Mouse (Mus musculus) neural tube, embryonic 13.5 days (tissue): ENCODE measurements around the gene Ly9. TPM values are rescaled to one million over a fixed set of nuclear protein-coding genes. Genes with fewer than 3 reads are reported as not detected.

Experiments used
- ATAC-seq: fragments of 200-750 bp; cut with Nextera tagmentation; 2 replicates; pipeline ENCODE4 v1.8.0; 2017; ENCODE audit warnings: low read depth, mild to moderate bottlenecking, moderate TSS enrichment, moderate library complexity
- H3K27ac ChIP-seq: fragments of 300-500 bp; sonication (generic); replicated peaks from 2 replicates; pipeline ENCODE4 v1.5.1; 2015; ENCODE audit warnings: moderate library complexity, mild to moderate bottlenecking, inconsistent platforms
- H3K27me3 ChIP-seq: fragments of 300-500 bp; sonication (generic); 2 replicates; pipeline ENCODE4 v1.6.1; 2015; ENCODE audit warnings: mild to moderate bottlenecking, inconsistent platforms
- H3K36me3 ChIP-seq: fragments of 300-500 bp; sonication (generic); 2 replicates; pipeline ENCODE4 v1.6.1; 2015; ENCODE audit warnings: mild to moderate bottlenecking, inconsistent platforms
- H3K4me1 ChIP-seq: fragments of 300-500 bp; sonication (generic); replicated peaks from 2 replicates; pipeline ENCODE4 v1.6.1; 2015; ENCODE audit warnings: inconsistent platforms
- H3K4me2 ChIP-seq: fragments of 300-500 bp; sonication (generic); 2 replicates; pipeline ENCODE4 v1.6.1; 2015; ENCODE audit warnings: inconsistent platforms, mild to moderate bottlenecking, moderate library complexity
- H3K4me3 ChIP-seq: fragments of 300-500 bp; sonication (generic); 2 replicates; pipeline ENCODE4 v1.5.1; 2015; ENCODE audit warnings: mild to moderate bottlenecking, inconsistent platforms
- H3K9ac ChIP-seq: fragments of 300-500 bp; sonication (generic); 2 replicates; pipeline ENCODE4 v1.6.1; 2015; ENCODE audit warnings: moderate library complexity, mild to moderate bottlenecking, inconsistent platforms
- H3K9me3 ChIP-seq: fragments of 300-500 bp; sonication (generic); 2 replicates; pipeline ENCODE4 v1.6.1; 2016; ENCODE audit warnings: inconsistent platforms
- WGBS: fragments of 180-500 bp; shearing (Covaris S2); methylation state at CpG from one replicate; pipeline ENCODE4 v1.1.7; 2015; 5-methylcytosine and 5-hydroxymethylcytosine counted together
- microRNA-seq: library from miRNA; unstranded; fragments of <30 nt; microRNA quantifications from one replicate; pipeline ENCODE4, GENCODE M21; 2016
- polyA plus RNA-seq: library from polyadenylated mRNA; unstranded; fragments of >200 nt; fragmentation: Nextera tagmentation; extraction: Ambion mirVana; gene quantifications from 2 replicates; pipeline ENCODE4 v1.2.1, GENCODE M21; 2015

Ly9 gene
- polyA plus RNA-seq, 1 experiment from 2014 or later, result 0.35 TPM

- no peak overlapping the region for H3K9ac ChIP-seq
- WGBS, result 84% methylated on average over 2 of the region's 2 CpGs
- no peaks in the 10 kb centered on the region for H3K4me1 ChIP-seq
- H3K4me2 ChIP-seq, result no peak overlapping the region
- no peaks in the 10 kb centered on the region for H3K9me3 ChIP-seq
- no peaks in the 10 kb centered on the region for H3K27me3 ChIP-seq
- H3K36me3 ChIP-seq, result no peaks in the 10 kb centered on the region
- no peak overlapping the region for H3K27ac ChIP-seq
- no peak overlapping the region for H3K4me3 ChIP-seq
- ATAC-seq, result no peak
Observed at GRCm38 (mm10) chr1:171552230-171552629, 55.0 kb downstream of the Ly9 start.

DNA sequence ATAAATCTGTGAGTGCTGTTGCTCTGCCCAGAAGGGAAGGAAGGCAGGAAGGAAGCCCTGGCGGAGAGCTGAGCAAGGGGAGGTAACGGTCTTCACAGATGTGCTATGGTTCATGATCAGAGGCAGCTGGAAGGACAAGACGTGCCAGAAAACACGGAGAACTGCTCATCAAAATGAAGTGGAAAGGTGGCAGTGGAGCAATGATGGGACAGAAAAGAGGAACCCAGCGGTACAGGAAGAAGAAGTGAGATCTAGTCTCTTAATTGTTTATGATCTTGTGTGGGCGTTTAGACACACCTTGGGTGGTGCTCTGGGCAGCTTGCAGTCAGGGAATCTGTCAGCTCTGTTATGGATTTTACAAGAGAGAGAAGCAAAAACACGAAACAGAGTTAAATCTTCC, 55.9 kb downstream of the Ly9 start:
- Histone ChIP-seq H3K9ac (no peak overlapping the region), H3K4me3 (no peak overlapping the region), H3K4me1 (no peaks in the 10 kb centered on the region), H3K9me3 (no peaks in the 10 kb centered on the region), H3K4me2 (no peak overlapping the region), H3K27ac (no peak overlapping the region), H3K27me3 (no peaks in the 10 kb centered on the region), H3K36me3 (no peaks in the 10 kb centered on the region)
- no peak for ATAC-seq
- 84% methylated on average over 7 of the region's 7 CpGs for WGBS

GRCm38 (mm10) chr1:171540694-171541093, 66.5 kb downstream of the Ly9 start:
- no peaks in the 10 kb centered on the region for H3K4me1 ChIP-seq
- H3K36me3 ChIP-seq, result no peaks in the 10 kb centered on the region
- H3K4me3 ChIP-seq, result no peak overlapping the region
- H3K27me3 ChIP-seq, result no peaks in the 10 kb centered on the region
- H3K27ac ChIP-seq, result no peak overlapping the region
- no peak overlapping the region for H3K9ac ChIP-seq
- H3K9me3 ChIP-seq, result peaks cover 11% of the 10 kb centered on the region
- ATAC-seq, result no peak
- WGBS, result 82% methylated on average over 1 of the region's 1 CpGs
- no peak overlapping the region for H3K4me2 ChIP-seq

Small RNA genes lying within 50 kb of the gene (microRNA-seq; reads per million reads assigned to microRNA genes)
- not detected for gene Mir7683

Other genes with a start within 250 kb of the Ly9 start
- 3.3 and 4.0 TPM in 2 replicates for gene Klhdc9, start 246.6 kb downstream of the Ly9 start, polyA plus RNA-seq
- 2.1 TPM in 2 replicates for gene Nectin4, start 237.3 kb downstream of the Ly9 start, polyA plus RNA-seq
- gene Arhgap30, start 218.5 kb downstream of the Ly9 start, polyA plus RNA-seq, result 1.2 TPM in 2 replicates
- gene Usf1, start 196.1 kb downstream of the Ly9 start, polyA plus RNA-seq, result 183 and 188 TPM in 2 replicates
- gene Tstd1, start 188.5 kb downstream of the Ly9 start, polyA plus RNA-seq, result 7.8 and 8.5 TPM in 2 replicates
- gene F11r, start 169.9 kb downstream of the Ly9 start, polyA plus RNA-seq, result 14.7 and 15.1 TPM in 2 replicates
- gene Alyref2, start 103.9 kb downstream of the Ly9 start, polyA plus RNA-seq, result 28.5 and 28.6 TPM in 2 replicates
- not detected in 2 replicates for gene Itln1, start 72.1 kb downstream of the Ly9 start, polyA plus RNA-seq
- gene Cd244a, start 48.2 kb downstream of the Ly9 start, polyA plus RNA-seq, result not detected in 2 replicates
- not detected in 2 replicates for gene Slamf7, start 45.6 kb upstream of the Ly9 start, polyA plus RNA-seq
- gene Cd48, start 74.6 kb upstream of the Ly9 start, polyA plus RNA-seq, result 1.1 and 1.7 TPM in 2 replicates
- 0.12 and 0.22 TPM in 2 replicates for gene Slamf1, start 159.7 kb upstream of the Ly9 start, polyA plus RNA-seq
- 0.84 and 1.5 TPM in 2 replicates for gene Cd84, start 232.3 kb upstream of the Ly9 start, polyA plus RNA-seq